Mouse (Mus musculus) midbrain, embryonic 11.5 days (tissue): ENCODE data around the gene Sh2d3c. TPM values are rescaled to one million over a fixed set of nuclear protein-coding genes. Genes with fewer than 3 reads are reported as not detected.

Source experiments
- ATAC-seq: fragments of 200-750 bp; cut with Nextera tagmentation; 2 replicates; pipeline ENCODE4 v1.8.0; 2017; ENCODE audit warnings: moderate TSS enrichment, moderate library complexity; ENCODE audit not compliant: low FRiP score
- DNase-seq: peaks from one replicate; pipeline ENCODE4 v3.0.0; 2015; ENCODE audit warnings: low spot score; ENCODE audit errors: missing footprints
- H3K27ac ChIP-seq: fragments of 300-500 bp; sonication (generic); 2 replicates; pipeline ENCODE4 v1.5.1; 2014; ENCODE audit warnings: low read depth, low read length
- H3K27me3 ChIP-seq: fragments of 300-500 bp; sonication (generic); 2 replicates; pipeline ENCODE4 v1.6.1; 2014; ENCODE audit warnings: mild to moderate bottlenecking, low read length, moderate library complexity, mixed read lengths; ENCODE audit not compliant: control insufficient read depth, insufficient read depth
- H3K36me3 ChIP-seq: fragments of 300-500 bp; sonication (generic); 2 replicates; pipeline ENCODE4 v1.6.1; 2014; ENCODE audit warnings: mild to moderate bottlenecking, low read length, moderate library complexity, mixed read lengths; ENCODE audit not compliant: control insufficient read depth, insufficient read depth
- H3K4me1 ChIP-seq: fragments of 300-500 bp; sonication (generic); 2 replicates; pipeline ENCODE4 v1.6.1; 2014; ENCODE audit warnings: low read length; ENCODE audit not compliant: control insufficient read depth, insufficient read depth
- H3K4me2 ChIP-seq: fragments of 300-500 bp; sonication (generic); 2 replicates; pipeline ENCODE4 v1.6.1; 2014; ENCODE audit warnings: mild to moderate bottlenecking, moderate library complexity
- H3K4me3 ChIP-seq: fragments of 300-500 bp; sonication (generic); 2 replicates; pipeline ENCODE4 v1.5.1; 2014; ENCODE audit warnings: low read depth, low read length
- H3K9ac ChIP-seq: fragments of 300-500 bp; sonication (generic); 2 replicates; pipeline ENCODE4 v1.6.1; 2014; ENCODE audit warnings: low read length
- H3K9me3 ChIP-seq: fragments of 300-500 bp; sonication (generic); 2 replicates; pipeline ENCODE4 v1.6.1; 2016; ENCODE audit warnings: low read length; ENCODE audit not compliant: control insufficient read depth
- WGBS: fragments of 180-500 bp; shearing (Covaris S2); extraction: QIAGEN DNeasy Blood & Tissue Kit; methylation state at CpG from one replicate; pipeline ENCODE4 v1.1.7; 2014; 5-methylcytosine and 5-hydroxymethylcytosine counted together
- polyA plus RNA-seq: library from polyadenylated mRNA; unstranded; fragments of >200 nt; fragmentation: Nextera tagmentation; extraction: Ambion mirVana; gene quantifications from 2 replicates; pipeline ENCODE4 v1.2.1, GENCODE M21; 2014

Sh2d3c gene
- polyA plus RNA-seq, result 23.4 and 25.5 TPM in 2 replicates

DNA sequence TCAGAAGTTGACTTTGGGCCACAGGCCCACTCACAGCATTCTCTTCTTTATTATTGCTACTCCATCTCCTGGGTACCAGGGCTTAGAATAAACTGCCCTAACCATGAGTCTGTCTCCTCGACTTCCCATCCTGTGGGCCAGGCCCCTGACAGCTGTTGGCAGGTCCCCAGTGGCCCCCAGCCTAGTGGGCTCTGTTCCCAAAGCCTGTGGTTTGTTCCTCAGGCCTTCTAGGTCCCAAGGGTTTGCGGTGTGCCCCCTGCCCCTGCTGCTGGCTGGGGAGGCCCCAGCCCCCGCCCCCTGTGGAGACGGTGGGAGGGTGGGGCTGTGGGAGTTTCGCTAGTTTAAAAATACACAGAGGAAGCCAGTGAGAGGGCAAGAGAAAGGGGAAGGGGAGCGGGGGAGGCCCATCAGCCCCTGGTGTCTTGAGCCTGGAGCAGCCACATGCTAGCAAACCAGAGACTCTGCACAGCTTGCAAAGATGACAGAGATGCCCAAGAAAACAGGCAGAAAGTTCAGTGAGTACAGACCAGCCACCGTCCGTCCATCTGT, at the start of gene Sh2d3c:
Sh2d3c (plus strand) TSS at position 375 of the 549 bp plus-strand sequence.
- Histone ChIP-seq H3K36me3 (no peaks in the 10 kb centered on the region), H3K4me2 (no peak within 1 kb of the TSS), H3K4me1 (no peaks in the 10 kb centered on the region), H3K9me3 (no peaks in the 10 kb centered on the region), H3K9ac (no peak within 1 kb of the TSS), H3K27me3 (no peaks in the 10 kb centered on the region), H3K27ac (no peak within 1 kb of the TSS), H3K4me3 (no peak within 1 kb of the TSS)
- 70% methylated on average over 8 of the region's 8 CpGs for WGBS
- no peak for DNase-seq
- no peak for ATAC-seq

DNA sequence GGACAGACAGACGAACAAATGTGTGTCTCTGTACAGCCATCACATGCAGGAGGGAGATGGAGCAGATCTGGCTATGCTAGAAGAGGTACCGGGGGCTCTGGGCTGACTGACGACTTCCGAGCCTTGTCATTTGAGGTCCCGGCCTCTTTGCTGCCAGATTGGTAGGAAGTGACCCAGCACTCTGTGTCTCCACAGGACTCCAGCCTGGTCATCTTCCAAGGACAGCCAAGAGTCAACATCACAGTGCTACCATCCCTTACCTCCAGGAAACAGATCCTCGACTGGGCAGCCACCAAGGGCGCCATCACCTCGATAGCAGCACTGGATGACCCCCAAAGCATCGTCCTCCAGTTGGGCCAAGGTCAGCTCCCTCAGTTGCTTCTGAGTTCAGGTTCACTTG, 49.7 kb upstream of the Sh2d3c start:
- H3K9me3 ChIP-seq, result no peaks in the 10 kb centered on the region
- H3K27me3 ChIP-seq, result no peaks in the 10 kb centered on the region
- H3K27ac ChIP-seq, result no peak overlapping the region
- H3K9ac ChIP-seq, result no peak overlapping the region
- DNase-seq, result no peak
- 88% methylated on average over 9 of the region's 9 CpGs for WGBS
- H3K36me3 ChIP-seq, result no peaks in the 10 kb centered on the region
- H3K4me3 ChIP-seq, result no peak overlapping the region
- ATAC-seq, result no peak
- H3K4me2 ChIP-seq, result no peak overlapping the region
- no peaks in the 10 kb centered on the region for H3K4me1 ChIP-seq

GRCm38 (mm10) chr2:32671907-32672595, 48.8 kb upstream of the Sh2d3c start:
- Histone ChIP-seq H3K4me1 (no peaks in the 10 kb centered on the region), H3K4me3 (no peak overlapping the region), H3K27me3 (no peaks in the 10 kb centered on the region), H3K36me3 (no peaks in the 10 kb centered on the region), H3K9ac (no peak overlapping the region), H3K9me3 (no peaks in the 10 kb centered on the region), H3K4me2 (no peak overlapping the region), H3K27ac (no peak overlapping the region)
- ATAC-seq (no peak), DNase-seq (no peak)
- 71% methylated on average over 9 of the region's 9 CpGs for WGBS

DNA sequence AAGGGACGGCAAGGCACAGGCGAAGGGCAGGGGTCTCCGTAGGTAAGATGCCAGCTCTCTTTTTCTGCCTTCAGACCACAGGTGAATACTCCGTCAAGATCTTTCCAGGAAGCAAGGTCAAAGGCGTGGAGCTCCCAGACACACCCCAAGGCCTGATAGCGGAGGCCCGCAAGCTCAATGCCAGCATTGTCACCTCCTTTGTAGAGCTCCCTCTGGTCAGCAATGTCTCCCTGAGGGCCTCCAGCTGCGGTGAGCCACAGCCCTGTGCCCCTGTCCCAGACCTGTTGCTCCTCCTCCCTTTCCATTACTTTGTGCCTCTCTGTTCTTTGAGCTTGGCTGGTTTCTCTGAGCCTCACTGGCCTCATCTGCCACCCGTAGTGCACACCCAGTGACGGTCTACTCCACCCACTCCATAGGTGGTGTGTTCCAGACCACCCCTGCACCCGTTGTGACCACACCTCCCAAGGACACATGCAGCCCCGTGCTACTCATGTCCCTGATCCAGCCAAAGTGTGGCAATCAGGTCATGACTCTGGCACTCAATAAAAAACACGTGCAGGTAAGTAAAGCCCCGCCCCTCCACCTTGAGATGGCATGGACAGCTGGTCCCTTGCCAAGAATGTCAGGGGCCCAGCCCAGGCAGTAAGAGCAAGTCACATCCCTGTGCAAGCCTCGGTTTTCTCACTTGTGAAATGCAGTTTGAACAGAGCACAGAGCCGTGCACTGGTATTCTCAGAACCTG, 47.5 kb upstream of the Sh2d3c start:
- Histone ChIP-seq H3K9me3 (no peaks in the 10 kb centered on the region), H3K36me3 (no peaks in the 10 kb centered on the region), H3K4me2 (no peak overlapping the region), H3K4me1 (no peaks in the 10 kb centered on the region), H3K4me3 (no peak overlapping the region), H3K27me3 (no peaks in the 10 kb centered on the region), H3K27ac (no peak overlapping the region), H3K9ac (no peak overlapping the region)
- DNase-seq (no peak), ATAC-seq (no peak)
- 90% methylated on average over 16 of the region's 16 CpGs for WGBS

GRCm38 (mm10) chr2:32676821-32677220, 44.0 kb upstream of the Sh2d3c start:
- no peak for ATAC-seq
- no peak overlapping the region for H3K4me2 ChIP-seq
- WGBS, result 90% methylated on average over 3 of the region's 3 CpGs
- no peak overlapping the region for H3K27ac ChIP-seq
- no peak for DNase-seq
- no peak overlapping the region for H3K9ac ChIP-seq
- no peaks in the 10 kb centered on the region for H3K4me1 ChIP-seq
- H3K4me3 ChIP-seq, result no peak overlapping the region
- no peaks in the 10 kb centered on the region for H3K27me3 ChIP-seq
- no peaks in the 10 kb centered on the region for H3K9me3 ChIP-seq
- H3K36me3 ChIP-seq, result no peaks in the 10 kb centered on the region

DNA sequence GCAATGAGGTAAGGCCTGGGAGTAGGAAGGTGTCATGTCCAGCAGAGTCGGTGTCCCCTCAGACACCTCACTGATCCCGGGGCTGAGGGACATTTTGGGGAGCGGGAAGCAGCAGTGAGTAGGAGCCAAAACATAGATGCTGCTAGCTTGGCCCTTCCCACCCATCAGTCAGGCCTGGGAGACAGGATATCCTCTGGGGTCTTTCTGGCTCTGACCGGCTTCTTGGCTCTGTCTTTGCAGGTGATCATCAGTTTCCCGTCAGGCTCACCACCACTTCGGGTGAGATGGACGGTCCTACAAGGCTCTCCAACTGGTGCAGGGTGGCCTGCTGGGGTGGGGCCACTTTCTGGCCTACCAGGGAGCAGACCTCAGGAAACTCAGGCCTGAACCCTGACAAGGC, 43.2 kb upstream of the Sh2d3c start:
- DNase-seq (no peak), ATAC-seq (no peak)
- WGBS, result 93% methylated on average over 7 of the region's 7 CpGs
- no peaks in the 10 kb centered on the region for H3K27me3 ChIP-seq
- no peak overlapping the region for H3K4me2 ChIP-seq
- H3K9ac ChIP-seq, result no peak overlapping the region
- no peaks in the 10 kb centered on the region for H3K9me3 ChIP-seq
- H3K36me3 ChIP-seq, result peaks cover 1% of the 10 kb centered on the region; the same call in 1 of the 2 replicates
- no peak overlapping the region for H3K4me3 ChIP-seq
- no peak overlapping the region for H3K27ac ChIP-seq
- no peaks in the 10 kb centered on the region for H3K4me1 ChIP-seq

DNA sequence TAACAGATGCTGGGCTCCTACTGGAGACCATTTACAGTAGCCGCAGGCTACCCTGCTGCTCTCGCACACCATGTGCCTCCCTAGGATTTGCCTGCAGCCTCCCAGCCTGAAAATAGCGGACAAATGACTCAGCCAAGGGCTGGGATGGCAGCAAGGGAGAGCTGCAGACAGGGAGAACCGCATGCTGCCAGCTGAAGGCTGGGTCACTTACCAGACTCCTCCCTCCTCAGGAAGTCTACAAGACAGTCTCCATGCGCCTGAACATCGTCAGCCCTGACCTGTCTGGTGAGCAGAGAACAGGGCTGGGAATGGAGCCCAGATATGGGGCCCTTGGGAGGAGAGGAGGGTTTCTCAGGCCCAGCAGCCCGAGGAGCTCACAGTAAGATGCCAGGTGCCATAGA, 40.8 kb upstream of the Sh2d3c start:
- no peak for DNase-seq
- H3K36me3 ChIP-seq, result peaks cover 6% of the 10 kb centered on the region; the same call in 1 of the 2 replicates
- no peaks in the 10 kb centered on the region for H3K27me3 ChIP-seq
- ATAC-seq, result no peak
- H3K4me1 ChIP-seq, result no peaks in the 10 kb centered on the region
- no peak overlapping the region for H3K4me2 ChIP-seq
- H3K9ac ChIP-seq, result no peak overlapping the region
- 71% methylated on average over 7 of the region's 7 CpGs for WGBS
- H3K27ac ChIP-seq, result no peak overlapping the region
- H3K9me3 ChIP-seq, result no peaks in the 10 kb centered on the region
- H3K4me3 ChIP-seq, result no peak overlapping the region

- Histone ChIP-seq H3K9me3 (no peaks in the 10 kb centered on the region), H3K36me3 (peaks cover 6% of the 10 kb centered on the region; the same call in 1 of the 2 replicates), H3K27ac (no peak overlapping the region), H3K9ac (no peak overlapping the region), H3K4me2 (no peak overlapping the region), H3K4me3 (no peak overlapping the region), H3K4me1 (no peaks in the 10 kb centered on the region), H3K27me3 (no peaks in the 10 kb centered on the region)
- WGBS, result 86% methylated on average over 19 of the region's 19 CpGs
- ATAC-seq (no peak), DNase-seq (no peak)
Observed at GRCm38 (mm10) chr2:32680961-32681650, 39.7 kb upstream of the Sh2d3c start.

DNA sequence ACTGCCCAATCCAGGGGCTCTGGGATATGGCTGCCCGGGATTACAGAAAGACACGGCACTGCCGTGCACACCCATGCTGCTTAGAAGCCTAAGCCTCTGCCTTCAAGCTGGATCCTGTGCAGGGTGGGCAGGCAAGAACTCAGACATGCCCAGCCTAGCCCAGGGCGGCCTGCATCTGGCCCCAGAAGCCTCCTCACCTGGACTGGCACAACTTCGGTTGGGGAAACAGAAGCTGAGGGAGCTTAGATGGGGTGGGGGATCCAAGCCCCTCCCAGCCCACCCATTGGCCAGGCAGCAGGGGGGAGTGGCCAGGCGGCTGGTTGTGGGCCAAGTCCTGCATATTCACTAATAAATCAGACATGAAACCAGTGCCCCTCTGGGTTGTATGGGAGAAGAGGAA, 39.1 kb upstream of the Sh2d3c start:
- no peak overlapping the region for H3K27ac ChIP-seq

More for the DNA sequence above, 39.1 kb upstream of the Sh2d3c start:
- DNase-seq, result no peak
- 65% methylated on average over 6 of the region's 6 CpGs for WGBS
- H3K4me2 ChIP-seq, result no peak overlapping the region
- no peak for ATAC-seq
- H3K4me1 ChIP-seq, result no peaks in the 10 kb centered on the region
- H3K27me3 ChIP-seq, result no peaks in the 10 kb centered on the region
- H3K4me3 ChIP-seq, result no peak overlapping the region
- no peak overlapping the region for H3K9ac ChIP-seq
- H3K9me3 ChIP-seq, result no peaks in the 10 kb centered on the region
- H3K36me3 ChIP-seq, result peaks cover 6% of the 10 kb centered on the region; the same call in 1 of the 2 replicates
